8 mouse cellular contexts compared by ENCODE assay signal in genomic region chr13:51902482-51903285, GRCm38 (mm10). TPM values are rescaled to one million over a fixed set of nuclear protein-coding genes. Genes with fewer than 3 reads are reported as not detected.
DNase-seq lines count a peak whose midpoint lies in the region; ATAC-seq and TF ChIP-seq lines count a peak whose summit lies in the region.

No protein-coding gene starts in this region.

- no peaks in the 10 kb centered on the region for H3K36me3 ChIP-seq in heart, embryonic 12.5 days
- H3K36me3 ChIP-seq in kidney, embryonic 15.5 days, result no peaks in the 10 kb centered on the region
- no peaks in the 10 kb centered on the region for H3K36me3 ChIP-seq in limb, embryonic 14.5 days (ENCODE audit: control insufficient read depth, insufficient read depth, low read length)
- H3K36me3 ChIP-seq in myocyte (ENCODE audit: control insufficient read depth, insufficient read depth), result no peaks in the 10 kb centered on the region

- H3K27ac ChIP-seq in heart, embryonic 12.5 days (ENCODE audit: poor library complexity, severe bottlenecking), result peak overlapping the region; percentile 74
- H3K27ac ChIP-seq in kidney, embryonic 15.5 days, result 0 out of 2 replicates have a peak overlapping the region, but pooled peaks have one; percentile 24
- H3K27ac ChIP-seq in limb, embryonic 14.5 days (replicated peaks; ENCODE audit: low read depth, low read length), result 0 out of 2 replicates have a peak overlapping the region, but pooled peaks have one; percentile 48

- 19% methylated on average over 19 of the region's 19 CpGs for WGBS in heart, embryonic 12.5 days
- 30% methylated on average over 19 of the region's 19 CpGs for WGBS in kidney, embryonic 15.5 days
- 26% methylated on average over 19 of the region's 19 CpGs for WGBS in limb, embryonic 14.5 days

- ATAC-seq in heart, embryonic 12.5 days (ENCODE audit: insufficient number of reproducible peaks, low FRiP score), result peak; percentile 58
- no peak for ATAC-seq in kidney, embryonic 15.5 days (replicated peaks; ENCODE audit: low FRiP score)
- ATAC-seq in limb, embryonic 14.5 days (ENCODE audit: low FRiP score, low read depth), result no peak; the same call in 1 of the 2 replicates
- ATAC-seq in megakaryocyte, adult 5-6 weeks (ENCODE audit: poor library complexity, severe bottlenecking), result no peak

- peak; percentile 2 to 14 for DNase-seq in spleen, adult 18-20 months
- DNase-seq in spleen, postnatal 14 days (ENCODE audit: low spot score in 2 of 2), result no peak
- DNase-seq in fibroblast of lung, adult 2 months (ENCODE audit: low read depth), result peak; percentile 68
- DNase-seq in limb, embryonic 14.5 days (ENCODE audit: low spot score), result peak; percentile 36

- peaks cover 12% of the 10 kb centered on the region; the same call in 1 of the 2 replicates for H3K27me3 ChIP-seq in heart, embryonic 12.5 days (replicated peaks)
- no peaks in the 10 kb centered on the region for H3K27me3 ChIP-seq in kidney, embryonic 15.5 days
- no peaks in the 10 kb centered on the region for H3K27me3 ChIP-seq in limb, embryonic 14.5 days (ENCODE audit: control insufficient read depth, insufficient read depth, low read length)
- no peaks in the 10 kb centered on the region for H3K27me3 ChIP-seq in myocyte (ENCODE audit: control insufficient read depth, insufficient read depth, insufficient read length)

- no peak for TF ChIP-seq POLR2A in limb, embryonic 14.5 days (IDR thresholded peaks at IDR 0.05; ENCODE audit: borderline replicate concordance, extremely low read depth, insufficient read depth, insufficient read length)
- no peak for TF ChIP-seq POLR2A in myocyte (IDR thresholded peaks at IDR 0.05; ENCODE audit: insufficient read length, low read depth)

- H3ac ChIP-seq in myocyte (ENCODE audit: control insufficient read depth, insufficient read length), result no peak overlapping the region

- no peaks in the 10 kb centered on the region for H3K79me2 ChIP-seq in myocyte (ENCODE audit: control insufficient read depth, insufficient read depth)

- peaks cover 32% of the 10 kb centered on the region for H3K4me1 ChIP-seq in heart, embryonic 12.5 days (replicated peaks)
- peaks cover 26% of the 10 kb centered on the region for H3K4me1 ChIP-seq in kidney, embryonic 15.5 days
- H3K4me1 ChIP-seq in limb, embryonic 14.5 days (ENCODE audit: control insufficient read depth, insufficient read depth, low read length), result peaks cover 14% of the 10 kb centered on the region

- H3K9ac ChIP-seq in heart, embryonic 12.5 days, result peak overlapping the region; percentile 57
- H3K9ac ChIP-seq in kidney, embryonic 15.5 days, result 0 out of 2 replicates have a peak overlapping the region, but pooled peaks have one; percentile 25
- H3K9ac ChIP-seq in limb, embryonic 14.5 days (ENCODE audit: low read depth, low read length, severe bottlenecking), result peak overlapping the region; percentile 32

- no peaks in the 10 kb centered on the region for H3K9me3 ChIP-seq in heart, embryonic 12.5 days (replicated peaks)
- no peaks in the 10 kb centered on the region for H3K9me3 ChIP-seq in kidney, embryonic 15.5 days (replicated peaks)
- H3K9me3 ChIP-seq in limb, embryonic 14.5 days (ENCODE audit: control insufficient read depth, low read length), result no peaks in the 10 kb centered on the region

- peak overlapping the region; percentile 54 for H3K4me2 ChIP-seq in heart, embryonic 12.5 days
- peak overlapping the region; percentile 46 for H3K4me2 ChIP-seq in kidney, embryonic 15.5 days
- H3K4me2 ChIP-seq in limb, embryonic 14.5 days (replicated peaks; ENCODE audit: low read depth, low read length, severe bottlenecking), result peak overlapping the region; percentile 49
- no peak overlapping the region for H3K4me2 ChIP-seq in myocyte (ENCODE audit: low read depth)

- H3K4me3 ChIP-seq in heart, embryonic 12.5 days, result peak overlapping the region; percentile 21
- no peak overlapping the region for H3K4me3 ChIP-seq in kidney, embryonic 15.5 days (replicated peaks)
- H3K4me3 ChIP-seq in limb, embryonic 14.5 days (replicated peaks; ENCODE audit: low read length), result no peak overlapping the region
- no peak overlapping the region for H3K4me3 ChIP-seq in myocyte

TF ChIP-seq in myocyte, 11 proteins besides CTCF, POLR2A, EP300 and RAD21:
- TF ChIP-seq SRF (IDR thresholded peaks at IDR 0.05; ENCODE audit: control insufficient read depth, insufficient read length, low read depth) (no peak), REST (IDR thresholded peaks at IDR 0.05; ENCODE audit: insufficient read depth, insufficient read length) (no peak), MYOG (IDR thresholded peaks at IDR 0.05; ENCODE audit: control insufficient read depth in 1 of 3, insufficient read depth in 1 of 3, insufficient read length in 2 of 3, low read depth in 2 of 3) (peak in 2 of 3 experiments; percentile 76 to 85), MYOD1 (IDR thresholded peaks at IDR 0.05; ENCODE audit: control insufficient read depth in 1 of 3, insufficient read length in 2 of 3, low read depth in 2 of 3) (peak in 2 of 3 experiments; percentile 71 to 74), TCF3 (IDR thresholded peaks at IDR 0.05; ENCODE audit: insufficient read length, low read depth) (no peak), TCF12 (IDR thresholded peaks at IDR 0.05; ENCODE audit: insufficient read depth, poor library complexity, severe bottlenecking) (no peak)
TF ChIP-seq in myocyte: peak in this region for 2.

RNA-seq across cellular contexts. Expression of gene Gadd45g, which starts 56.2 kb away (rescaled TPM):
- 58.9 and 64.4 TPM in 2 replicates for polyA plus RNA-seq in heart, embryonic 12.5 days (2016; fragmentation: Nextera tagmentation; extraction: Ambion mirVana)
- polyA plus RNA-seq in kidney, embryonic 15.5 days (2015; fragmentation: Nextera tagmentation; extraction: Ambion mirVana), result 40.2 and 42.8 TPM in 2 replicates
- polyA plus RNA-seq in limb, embryonic 14.5 days (2012; rRNA removed), result 50.0 and 51.5 TPM in 2 replicates
- polyA plus RNA-seq in limb, embryonic 14.5 days (2014; fragmentation: Nextera tagmentation; extraction: Ambion mirVana), result 38.1 and 43.2 TPM in 2 replicates
- polyA plus RNA-seq in myocyte (2012; fragmentation: generic; extraction: Trizol), result 202 TPM
- total RNA-seq in megakaryocyte, adult 5-6 weeks (2015), result 2.6 and 4.4 TPM in 2 replicates
- 8.7 and 11.2 TPM in 2 replicates for total RNA-seq in megakaryocyte, adult 5-6 weeks (2017)

Comparison
In these comparisons a context has a peak if more than half of its experiments do, and no peak if none do; other contexts are left out.
1. DNase-seq: peak in spleen, adult 18-20 months (2 of 2), fibroblast of lung, adult 2 months (single experiment) and limb, embryonic 14.5 days (single experiment); none in spleen, postnatal 14 days (0 of 2).
2. H3K27ac ChIP-seq: peak in every context shown above with its lines; median percentile 74 in heart, embryonic 12.5 days; 48 in limb, embryonic 14.5 days; 24 in kidney, embryonic 15.5 days.
3. Peak in every context shown above with its lines, with median percentiles within 50 percentile points of each other: H3K9ac ChIP-seq.